Mouse (Mus musculus): ENCODE data around the gene Anapc5. TPM values are rescaled to one million over a fixed set of nuclear protein-coding genes. Genes with fewer than 3 reads are reported as not detected.
A peak's percentile ranks its signal among the peaks of the same experiment; 100 is the strongest.

Gene Anapc5
- total RNA-seq, 2 experiments from 2014 or later, result 140 to 150 TPM

GRCm38 (mm10) chr5:122801684-122802083, 19.5 kb downstream of the Anapc5 start:
- intact Hi-C loops (cut with DNase I; ENCODE audit: low total_unique reads), result no loop called here
- DNase-seq, result no peak

GRCm38 (mm10) chr5:122800345-122801010, 20.7 kb downstream of the Anapc5 start:
- intact Hi-C loops (cut with DNase I; ENCODE audit: low total_unique reads), result no loop called here
- no peak for DNase-seq

GRCm38 (mm10) chr5:122799379-122800344, 21.5 kb downstream of the Anapc5 start:
- intact Hi-C loops (cut with DNase I; ENCODE audit: low total_unique reads), result no loop called here
- no peak for DNase-seq

GRCm38 (mm10) chr5:122798557-122799378, 22.4 kb downstream of the Anapc5 start:
- no peak for DNase-seq
- intact Hi-C loops (cut with DNase I; ENCODE audit: low total_unique reads), result no loop called here

GRCm38 (mm10) chr5:122797866-122798265, 23.3 kb downstream of the Anapc5 start:
- no peak for DNase-seq
- intact Hi-C loops (cut with DNase I; ENCODE audit: low total_unique reads), result no loop called here

GRCm38 (mm10) chr5:122788696-122789095, 32.4 kb downstream of the Anapc5 start:
- no peak for DNase-seq
- intact Hi-C loops (cut with DNase I; ENCODE audit: low total_unique reads), result no loop called here

GRCm38 (mm10) chr5:122786035-122786819, 34.9 kb downstream of the Anapc5 start:
- intact Hi-C loops (cut with DNase I; ENCODE audit: low total_unique reads), result no loop called here
- DNase-seq, result no peak

- intact Hi-C loops (cut with DNase I; ENCODE audit: low total_unique reads), result no loop called here
- DNase-seq, result no peak
Observed at GRCm38 (mm10) chr5:122783726-122784406, 37.3 kb downstream of the Anapc5 start.

- DNase-seq, result no peak
- intact Hi-C loops (cut with DNase I; ENCODE audit: low total_unique reads), result no loop called here
Observed at GRCm38 (mm10) chr5:122782066-122782465, 39.1 kb downstream of the Anapc5 start.

GRCm38 (mm10) chr5:122780791-122781432, 40.2 kb downstream of the Anapc5 start:
- DNase-seq, result no peak
- intact Hi-C loops (cut with DNase I; ENCODE audit: low total_unique reads), result no loop called here

GRCm38 (mm10) chr5:122779277-122779834, 41.8 kb downstream of the Anapc5 start, which contains the start of gene Camkk2:
Gene Camkk2, minus strand, starts transcription at chr5:122779409.
- intact Hi-C loops (cut with DNase I; ENCODE audit: low total_unique reads), result no loop called here
- peak; percentile 85 for DNase-seq

GRCm38 (mm10) chr5:122778231-122779226, 42.6 kb downstream of the Anapc5 start:
- no peak for DNase-seq
- intact Hi-C loops (cut with DNase I; ENCODE audit: low total_unique reads), result no loop called here

- intact Hi-C loops (cut with DNase I; ENCODE audit: low total_unique reads), result no loop called here
- DNase-seq, result no peak
Observed at GRCm38 (mm10) chr5:122777322-122777721, 43.8 kb downstream of the Anapc5 start.

GRCm38 (mm10) chr5:122775646-122776286, 45.4 kb downstream of the Anapc5 start:
- intact Hi-C loops (cut with DNase I; ENCODE audit: low total_unique reads), result no loop called here
- DNase-seq, result no peak

- intact Hi-C loops (cut with DNase I; ENCODE audit: low total_unique reads), result no loop called here
- DNase-seq, result no peak
Observed at GRCm38 (mm10) chr5:122774743-122775611, 46.2 kb downstream of the Anapc5 start.
